Mouse (Mus musculus): ENCODE data around the gene Slc25a21. TPM values are rescaled to one million over a fixed set of nuclear protein-coding genes. Genes with fewer than 3 reads are reported as not detected.

The Slc25a21 gene
- polyA plus RNA-seq, 1 experiment, result 9.5 TPM

GRCm38 (mm10) chr12:56876549-56876948, 320.7 kb downstream of the Slc25a21 start:
- Histone ChIP-seq H3K4me3 (replicated peaks; ENCODE audit: control insufficient read depth, low read depth, low read length) (no peak overlapping the region), H3K27ac (ENCODE audit: control insufficient read depth, insufficient read depth, low read depth, low read length, poor library complexity) (no peak overlapping the region), H3K4me1 (ENCODE audit: control insufficient read depth, insufficient read depth, low read length) (no peaks in the 10 kb centered on the region)
- no peak for TF ChIP-seq POLR2A (IDR thresholded peaks at IDR 0.05; ENCODE audit: borderline replicate concordance, control insufficient read depth, low read depth, low read length)
- no peak for TF ChIP-seq CTCF (IDR thresholded peaks at IDR 0.05; ENCODE audit: control insufficient read depth, insufficient read depth, low read length)
- WGBS, result 82% methylated on average over 7 of the region's 7 CpGs

DNA sequence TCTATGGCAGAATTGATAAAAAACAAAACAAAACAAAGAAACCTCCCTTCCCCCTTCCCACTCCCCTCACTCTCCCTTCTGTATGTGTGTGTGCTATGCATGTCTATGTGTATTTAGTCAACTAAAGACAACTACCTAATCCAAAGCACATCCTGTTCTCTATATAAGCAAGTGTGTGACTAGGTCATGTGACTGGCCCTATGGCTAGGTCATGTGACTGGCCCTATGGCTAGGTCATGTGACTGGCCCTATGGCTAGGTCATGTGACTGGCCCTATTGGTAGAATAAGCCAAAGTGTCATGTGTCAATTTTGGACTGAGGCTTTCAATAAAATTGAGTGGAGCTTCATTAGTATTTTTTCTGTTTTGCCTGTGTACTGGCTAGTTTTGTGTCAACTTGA, 324.1 kb downstream of the Slc25a21 start:
- no peaks in the 10 kb centered on the region for H3K4me1 ChIP-seq (ENCODE audit: control insufficient read depth, insufficient read depth, low read length)
- TF ChIP-seq POLR2A (IDR thresholded peaks at IDR 0.05; ENCODE audit: borderline replicate concordance, control insufficient read depth, low read depth, low read length) (no peak), CTCF (IDR thresholded peaks at IDR 0.05; ENCODE audit: control insufficient read depth, insufficient read depth, low read length) (no peak)
- H3K27ac ChIP-seq (ENCODE audit: control insufficient read depth, insufficient read depth, low read depth, low read length, poor library complexity), result no peak overlapping the region
- H3K4me3 ChIP-seq (replicated peaks; ENCODE audit: control insufficient read depth, low read depth, low read length), result no peak overlapping the region

DNA sequence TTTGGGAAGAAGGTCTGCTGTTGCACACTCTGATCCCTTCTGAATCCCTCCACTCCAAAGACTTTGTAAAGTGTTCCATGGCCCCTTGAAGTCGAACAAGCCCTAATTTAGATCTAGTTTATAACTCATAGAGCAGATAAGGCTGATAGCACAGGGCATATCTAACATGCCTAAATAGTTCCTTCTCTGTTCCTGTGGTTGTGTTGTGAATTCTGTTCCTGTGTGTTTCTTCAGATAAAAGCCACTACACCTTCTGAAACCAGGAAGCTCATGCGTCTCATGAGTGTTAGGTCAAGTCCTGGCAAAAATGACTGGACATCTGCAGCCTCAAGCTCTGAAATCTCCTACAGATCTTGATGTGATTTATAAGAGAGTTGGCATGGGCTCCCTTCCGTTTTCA, 326.7 kb downstream of the Slc25a21 start:
- H3K4me1 ChIP-seq (ENCODE audit: control insufficient read depth, insufficient read depth, low read length), result no peaks in the 10 kb centered on the region
- no peak overlapping the region for H3K4me3 ChIP-seq (replicated peaks; ENCODE audit: control insufficient read depth, low read depth, low read length)
- no peak overlapping the region for H3K27ac ChIP-seq (ENCODE audit: control insufficient read depth, insufficient read depth, low read depth, low read length, poor library complexity)
- TF ChIP-seq CTCF (IDR thresholded peaks at IDR 0.05; ENCODE audit: control insufficient read depth, insufficient read depth, low read length) (no peak), POLR2A (IDR thresholded peaks at IDR 0.05; ENCODE audit: borderline replicate concordance, control insufficient read depth, low read depth, low read length) (no peak)
- 61% methylated on average over 3 of the region's 3 CpGs for WGBS

DNA sequence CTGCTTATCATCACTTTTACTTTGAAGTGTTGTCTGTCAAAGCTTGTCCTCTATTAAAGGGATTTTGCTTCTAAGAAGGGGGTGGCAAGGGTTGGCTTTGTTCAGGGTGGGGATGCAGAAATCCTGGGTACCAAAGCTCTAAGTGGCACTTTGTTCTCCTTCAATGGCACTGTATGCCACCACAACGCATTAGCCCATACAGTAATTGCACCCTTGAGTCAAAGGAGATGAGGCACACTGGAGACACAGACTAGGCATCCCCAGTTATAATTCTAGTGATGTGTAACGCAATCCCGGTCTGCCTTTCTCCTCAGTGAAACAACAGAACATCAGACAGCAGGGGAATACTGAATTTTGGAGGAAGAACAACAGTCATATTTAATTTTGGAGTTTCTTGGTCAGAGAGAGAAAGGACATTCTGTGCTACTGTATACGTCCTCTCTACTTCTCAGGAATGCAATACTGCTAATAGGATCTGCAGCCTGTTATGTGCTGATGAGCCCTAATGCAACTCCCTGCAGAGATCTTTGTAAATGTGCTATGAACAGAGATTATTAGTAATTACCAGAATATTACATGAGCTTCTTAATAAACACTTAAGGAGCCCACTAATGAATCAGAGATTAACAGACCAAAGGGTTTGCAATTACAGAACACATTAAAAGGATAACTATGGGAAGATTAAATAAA, 333.3 kb downstream of the Slc25a21 start:
- 84% methylated on average over 4 of the region's 4 CpGs for WGBS
- H3K4me1 ChIP-seq (ENCODE audit: control insufficient read depth, insufficient read depth, low read length), result no peaks in the 10 kb centered on the region
- TF ChIP-seq POLR2A (IDR thresholded peaks at IDR 0.05; ENCODE audit: borderline replicate concordance, control insufficient read depth, low read depth, low read length) (no peak), CTCF (IDR thresholded peaks at IDR 0.05; ENCODE audit: control insufficient read depth, insufficient read depth, low read length) (no peak)
- no peak overlapping the region for H3K27ac ChIP-seq (ENCODE audit: control insufficient read depth, insufficient read depth, low read depth, low read length, poor library complexity)
- H3K4me3 ChIP-seq (replicated peaks; ENCODE audit: control insufficient read depth, low read depth, low read length), result no peak overlapping the region

GRCm38 (mm10) chr12:56852679-56853078, 344.6 kb downstream of the Slc25a21 start:
- Histone ChIP-seq H3K4me1 (ENCODE audit: control insufficient read depth, insufficient read depth, low read length) (no peaks in the 10 kb centered on the region), H3K27ac (ENCODE audit: control insufficient read depth, insufficient read depth, low read depth, low read length, poor library complexity) (no peak overlapping the region), H3K4me3 (replicated peaks; ENCODE audit: control insufficient read depth, low read depth, low read length) (no peak overlapping the region)
- 47% methylated on average over 4 of the region's 4 CpGs for WGBS
- TF ChIP-seq CTCF (IDR thresholded peaks at IDR 0.05; ENCODE audit: control insufficient read depth, insufficient read depth, low read length) (no peak), POLR2A (IDR thresholded peaks at IDR 0.05; ENCODE audit: borderline replicate concordance, control insufficient read depth, low read depth, low read length) (no peak)

- H3K4me3 ChIP-seq (replicated peaks; ENCODE audit: control insufficient read depth, low read depth, low read length), result no peak overlapping the region
- 62% methylated on average over 3 of the region's 3 CpGs for WGBS
- TF ChIP-seq CTCF (IDR thresholded peaks at IDR 0.05; ENCODE audit: control insufficient read depth, insufficient read depth, low read length), result no peak
- TF ChIP-seq POLR2A (IDR thresholded peaks at IDR 0.05; ENCODE audit: borderline replicate concordance, control insufficient read depth, low read depth, low read length), result no peak
These were observed 345.8 kb downstream of the Slc25a21 start for GRCm38 (mm10) chr12:56851464-56851863.

GRCm38 (mm10) chr12:56829945-56830344, 367.3 kb downstream of the Slc25a21 start:
- H3K4me3 ChIP-seq (replicated peaks; ENCODE audit: control insufficient read depth, low read depth, low read length), result no peak overlapping the region
- TF ChIP-seq POLR2A (IDR thresholded peaks at IDR 0.05; ENCODE audit: borderline replicate concordance, control insufficient read depth, low read depth, low read length) (no peak), CTCF (IDR thresholded peaks at IDR 0.05; ENCODE audit: control insufficient read depth, insufficient read depth, low read length) (no peak)

More at GRCm38 (mm10) chr12:56851464-56851863, 345.8 kb downstream of the Slc25a21 start:
- Histone ChIP-seq H3K4me1 (ENCODE audit: control insufficient read depth, insufficient read depth, low read length) (no peaks in the 10 kb centered on the region), H3K27ac (ENCODE audit: control insufficient read depth, insufficient read depth, low read depth, low read length, poor library complexity) (no peak overlapping the region)

GRCm38 (mm10) chr12:56829455-56829883, 367.8 kb downstream of the Slc25a21 start:
- no peak overlapping the region for H3K27ac ChIP-seq (ENCODE audit: control insufficient read depth, insufficient read depth, low read depth, low read length, poor library complexity)
- TF ChIP-seq CTCF (IDR thresholded peaks at IDR 0.05; ENCODE audit: control insufficient read depth, insufficient read depth, low read length) (no peak), POLR2A (IDR thresholded peaks at IDR 0.05; ENCODE audit: borderline replicate concordance, control insufficient read depth, low read depth, low read length) (no peak)
- 61% methylated on average over 5 of the region's 5 CpGs for WGBS
- no peak overlapping the region for H3K4me3 ChIP-seq (replicated peaks; ENCODE audit: control insufficient read depth, low read depth, low read length)
- H3K4me1 ChIP-seq (ENCODE audit: control insufficient read depth, insufficient read depth, low read length), result no peaks in the 10 kb centered on the region

More at GRCm38 (mm10) chr12:56829945-56830344, 367.3 kb downstream of the Slc25a21 start:
- WGBS, result 83% methylated on average over 1 of the region's 1 CpGs
- Histone ChIP-seq H3K27ac (ENCODE audit: control insufficient read depth, insufficient read depth, low read depth, low read length, poor library complexity) (no peak overlapping the region), H3K4me1 (ENCODE audit: control insufficient read depth, insufficient read depth, low read length) (no peaks in the 10 kb centered on the region)

Measured in bone marrow, adult 2 months (tissue).